Mouse (Mus musculus): Measurements from ENCODE around the gene Eif4e1b. TPM values are rescaled to one million over a fixed set of nuclear protein-coding genes. Genes with fewer than 3 reads are reported as not detected.
"Not testable (repeated sequence)": the region's sequence is repeated elsewhere in the genome, so short reads cannot be mapped to it uniquely, and the experiment has no call there.

Gene Eif4e1b
- polyA plus RNA-seq, 1 experiment from 2014 or later: not detected

GRCm38 (mm10) chr13:54760906-54761305, 22.9 kb upstream of the Eif4e1b start:
- Histone ChIP-seq H3K27me3 (peaks cover 54% of the 10 kb centered on the region), H3K27ac (no peak overlapping the region), H3K36me3 (no peaks in the 10 kb centered on the region), H3K9me3 (no peaks in the 10 kb centered on the region), H3K9ac (replicated peaks) (no peak overlapping the region), H3K4me1 (replicated peaks) (peaks cover 33% of the 10 kb centered on the region), H3K4me2 (replicated peaks) (no peak overlapping the region), H3K4me3 (replicated peaks) (no peak overlapping the region)
- ATAC-seq: no peak
- 76% methylated on average over 7 of the region's 7 CpGs for WGBS

DNA sequence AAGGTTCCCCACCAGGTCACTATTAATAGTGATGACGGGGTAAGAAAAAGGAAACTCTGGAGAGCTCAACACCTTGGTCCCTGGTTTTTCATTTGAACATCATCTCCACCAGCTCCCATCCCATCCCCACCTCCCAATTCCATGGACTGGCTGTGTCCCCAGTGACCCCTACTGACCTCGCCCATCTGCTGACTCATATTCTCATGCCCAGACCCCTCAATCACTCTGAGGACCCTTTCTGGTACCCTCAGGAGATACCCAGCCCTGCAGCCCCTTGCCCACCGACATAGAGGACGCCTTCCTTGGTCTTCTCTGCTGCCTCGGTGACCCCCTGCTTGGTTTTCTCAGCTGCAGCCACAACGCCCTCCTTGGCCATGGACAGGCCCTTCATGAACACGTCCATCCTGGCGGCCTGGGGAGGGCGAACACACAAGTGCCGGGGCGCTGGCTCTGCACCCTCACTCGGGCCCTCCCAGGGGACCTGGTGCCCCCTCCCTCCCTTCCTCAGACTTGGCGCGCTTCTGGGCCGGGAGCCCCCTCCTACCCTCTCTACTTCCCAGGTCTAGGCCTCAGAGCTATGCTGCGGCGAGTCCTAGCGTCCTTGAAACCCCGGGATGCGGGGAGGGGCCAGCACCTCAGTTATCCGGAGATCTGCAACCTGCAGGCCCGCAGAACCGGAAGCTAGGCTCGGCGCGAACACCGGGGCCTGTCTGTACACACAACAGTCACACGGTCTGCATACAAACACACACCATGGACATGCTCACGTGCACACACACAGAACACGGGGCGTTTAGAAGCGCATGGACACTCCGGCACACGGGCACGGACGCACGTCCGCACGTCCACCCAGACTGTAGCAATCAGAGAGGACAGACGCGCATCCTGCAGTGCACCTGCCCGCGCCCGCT, 18.3 kb upstream of the Eif4e1b start:
- H3K27me3 ChIP-seq: peaks cover 72% of the 10 kb centered on the region
- H3K4me1 ChIP-seq (replicated peaks): peaks cover 16% of the 10 kb centered on the region
- no peaks in the 10 kb centered on the region for H3K9me3 ChIP-seq
- peak overlapping the region; percentile 88 for H3K4me2 ChIP-seq (replicated peaks)
- H3K9ac ChIP-seq (replicated peaks): peak overlapping the region; percentile 76
- WGBS: 5% methylated on average over 44 of the region's 44 CpGs
- no peaks in the 10 kb centered on the region for H3K36me3 ChIP-seq
- ATAC-seq: peak; percentile 70
- H3K27ac ChIP-seq: no peak overlapping the region
- peak overlapping the region; percentile 54 for H3K4me3 ChIP-seq (replicated peaks)

GRCm38 (mm10) chr13:54766192-54766768, 17.5 kb upstream of the Eif4e1b start, which contains the start of gene Sncb:
TSS of gene Sncb (minus strand) at chr13:54766595.
- peak within 1 kb of the TSS; percentile 88 for H3K4me2 ChIP-seq (replicated peaks)
- H3K4me1 ChIP-seq (replicated peaks): peaks cover 16% of the 10 kb centered on the region
- H3K4me3 ChIP-seq (replicated peaks): peak within 1 kb of the TSS; percentile 54
- H3K27me3 ChIP-seq: peaks cover 64% of the 10 kb centered on the region
- peak within 1 kb of the TSS; percentile 76 for H3K9ac ChIP-seq (replicated peaks)
- under 1% methylated on average over 35 of the region's 35 CpGs for WGBS
- H3K27ac ChIP-seq: peak within 1 kb of the TSS; percentile 25; the same call in 1 of the 2 replicates
- H3K9me3 ChIP-seq: no peaks in the 10 kb centered on the region
- ATAC-seq: peak; percentile 86
- H3K36me3 ChIP-seq: no peaks in the 10 kb centered on the region

GRCm38 (mm10) chr13:54767012-54767411, 16.8 kb upstream of the Eif4e1b start:
- H3K9me3 ChIP-seq: no peaks in the 10 kb centered on the region
- peaks cover 59% of the 10 kb centered on the region for H3K27me3 ChIP-seq
- ATAC-seq: no peak
- H3K4me2 ChIP-seq (replicated peaks): no peak overlapping the region; the same call in 1 of the 2 replicates
- H3K4me1 ChIP-seq (replicated peaks): peaks cover 16% of the 10 kb centered on the region
- H3K9ac ChIP-seq (replicated peaks): no peak overlapping the region
- H3K36me3 ChIP-seq: no peaks in the 10 kb centered on the region
- no peak overlapping the region for H3K27ac ChIP-seq
- WGBS: 83% methylated on average over 4 of the region's 4 CpGs
- H3K4me3 ChIP-seq (replicated peaks): no peak overlapping the region

GRCm38 (mm10) chr13:54780592-54780991, 3.2 kb upstream of the Eif4e1b start:
- no peaks in the 10 kb centered on the region for H3K27me3 ChIP-seq
- H3K4me3 ChIP-seq (replicated peaks): no peak overlapping the region
- H3K4me1 ChIP-seq (replicated peaks): peaks cover 6% of the 10 kb centered on the region; the same call in 1 of the 2 replicates
- H3K27ac ChIP-seq: peak overlapping the region; percentile 44; the same call in 1 of the 2 replicates
- H3K9me3 ChIP-seq: no peaks in the 10 kb centered on the region
- 76% methylated on average over 3 of the region's 3 CpGs for WGBS
- no peak for ATAC-seq
- no peaks in the 10 kb centered on the region for H3K36me3 ChIP-seq
- H3K9ac ChIP-seq (replicated peaks): no peak overlapping the region
- no peak overlapping the region for H3K4me2 ChIP-seq (replicated peaks)

DNA sequence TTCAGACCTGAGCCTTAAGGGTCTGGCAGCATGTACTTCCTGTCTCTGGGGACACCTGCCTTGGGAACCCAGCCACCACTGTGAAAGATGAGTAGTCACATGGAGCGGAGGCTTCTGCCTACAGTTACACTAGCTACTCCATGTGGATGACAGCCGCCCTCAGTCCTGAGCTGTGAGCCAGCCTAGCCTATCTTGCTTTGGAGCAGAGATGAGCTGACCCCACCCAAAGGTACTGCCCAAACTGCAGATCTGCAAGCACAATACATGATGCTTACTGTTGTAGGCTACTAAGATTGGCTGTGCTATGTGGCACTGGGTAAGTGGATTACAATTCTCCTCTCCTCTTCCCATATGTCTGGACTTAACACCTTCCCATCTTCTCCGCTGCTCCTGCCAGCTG, 2.7 kb upstream of the Eif4e1b start:
- H3K9me3 ChIP-seq: no peaks in the 10 kb centered on the region
- peak overlapping the region; percentile 44; the same call in 1 of the 2 replicates for H3K27ac ChIP-seq
- no peaks in the 10 kb centered on the region for H3K27me3 ChIP-seq
- H3K4me3 ChIP-seq (replicated peaks): no peak overlapping the region
- H3K9ac ChIP-seq (replicated peaks): no peak overlapping the region
- H3K36me3 ChIP-seq: no peaks in the 10 kb centered on the region
- WGBS: 92% methylated on average over 3 of the region's 3 CpGs
- H3K4me1 ChIP-seq (replicated peaks): peaks cover 6% of the 10 kb centered on the region; the same call in 1 of the 2 replicates
- H3K4me2 ChIP-seq (replicated peaks): no peak overlapping the region
- ATAC-seq: no peak

GRCm38 (mm10) chr13:54783235-54783634, 563 bp upstream of the Eif4e1b start:
- no peak for ATAC-seq

GRCm38 (mm10) chr13:54787591-54787990, 3.8 kb downstream of the Eif4e1b start:
- 73% methylated on average over 2 of the region's 2 CpGs for WGBS
- H3K27ac ChIP-seq; H3K4me2 ChIP-seq (replicated peaks); ATAC-seq; H3K9me3 ChIP-seq; H3K36me3 ChIP-seq; H3K9ac ChIP-seq (replicated peaks); H3K4me3 ChIP-seq (replicated peaks): not testable (repeated sequence)
- H3K27me3 ChIP-seq: peaks cover 28% of the 10 kb centered on the region
- peaks cover 20% of the 10 kb centered on the region for H3K4me1 ChIP-seq (replicated peaks)

More at GRCm38 (mm10) chr13:54783235-54783634, 563 bp upstream of the Eif4e1b start:
- Histone ChIP-seq H3K9ac (replicated peaks) (no peak overlapping the region), H3K27me3 (no peaks in the 10 kb centered on the region), H3K36me3 (no peaks in the 10 kb centered on the region), H3K4me3 (replicated peaks) (no peak overlapping the region), H3K27ac (no peak overlapping the region), H3K4me1 (replicated peaks) (peaks cover 6% of the 10 kb centered on the region; the same call in 1 of the 2 replicates), H3K4me2 (replicated peaks) (no peak overlapping the region), H3K9me3 (no peaks in the 10 kb centered on the region)
- WGBS: 37% methylated on average over 2 of the region's 2 CpGs

DNA sequence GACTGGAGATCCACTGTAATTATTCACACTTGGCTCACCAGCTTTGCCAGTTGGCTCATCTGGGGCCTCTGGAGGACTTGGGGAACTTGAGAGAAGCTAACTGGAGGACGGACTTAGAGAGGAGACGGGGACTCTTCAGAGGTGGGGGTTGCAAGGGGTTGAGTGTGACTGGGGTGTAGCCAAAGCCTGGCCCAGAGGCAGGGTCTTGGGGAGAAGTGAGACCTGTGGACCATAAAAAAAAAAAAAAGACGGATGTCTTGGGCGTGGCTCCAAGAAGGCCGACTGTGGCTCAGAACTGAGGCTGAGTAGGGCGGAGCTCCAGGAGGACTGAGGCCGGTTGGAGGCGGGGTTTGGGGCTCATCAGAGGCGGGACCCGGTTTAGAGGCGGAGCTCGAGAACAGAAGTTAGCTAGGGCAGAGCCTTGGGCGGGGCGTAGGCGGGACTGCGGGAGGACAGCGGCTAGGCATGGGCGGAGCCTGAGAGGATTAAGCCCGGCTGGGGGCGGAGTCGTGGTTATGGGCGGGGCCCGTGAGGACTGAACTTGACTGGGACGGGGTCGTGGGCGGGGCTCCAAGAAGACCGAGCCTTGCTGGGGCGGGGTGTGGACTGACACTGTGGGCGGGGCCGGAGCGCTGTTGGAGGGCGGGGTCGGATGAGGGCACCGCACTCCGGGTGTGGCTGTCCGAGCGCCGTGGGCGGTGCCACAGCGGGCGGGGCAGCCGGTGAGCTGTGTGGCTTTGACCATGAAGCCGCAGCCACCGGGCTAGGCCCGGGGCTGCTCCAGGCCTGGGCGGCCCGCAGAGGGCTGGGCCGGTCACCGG, 5.2 kb downstream of the Eif4e1b start, which contains the start of gene Tspan17:
TSS of gene Tspan17 (plus strand) at position 638 of the 821 bp plus-strand sequence.
- no peaks in the 10 kb centered on the region for H3K36me3 ChIP-seq
- WGBS: 2% methylated on average over 49 of the region's 49 CpGs
- no peak within 1 kb of the TSS for H3K27ac ChIP-seq
- H3K4me2 ChIP-seq (replicated peaks): peak within 1 kb of the TSS; percentile 86
- peak within 1 kb of the TSS; percentile 60 for H3K4me3 ChIP-seq (replicated peaks)
- H3K27me3 ChIP-seq: peaks cover 32% of the 10 kb centered on the region
- peak; percentile 82 for ATAC-seq
- peaks cover 20% of the 10 kb centered on the region for H3K4me1 ChIP-seq (replicated peaks)
- peak within 1 kb of the TSS; percentile 60 for H3K9ac ChIP-seq (replicated peaks)
- no peaks in the 10 kb centered on the region for H3K9me3 ChIP-seq

DNA sequence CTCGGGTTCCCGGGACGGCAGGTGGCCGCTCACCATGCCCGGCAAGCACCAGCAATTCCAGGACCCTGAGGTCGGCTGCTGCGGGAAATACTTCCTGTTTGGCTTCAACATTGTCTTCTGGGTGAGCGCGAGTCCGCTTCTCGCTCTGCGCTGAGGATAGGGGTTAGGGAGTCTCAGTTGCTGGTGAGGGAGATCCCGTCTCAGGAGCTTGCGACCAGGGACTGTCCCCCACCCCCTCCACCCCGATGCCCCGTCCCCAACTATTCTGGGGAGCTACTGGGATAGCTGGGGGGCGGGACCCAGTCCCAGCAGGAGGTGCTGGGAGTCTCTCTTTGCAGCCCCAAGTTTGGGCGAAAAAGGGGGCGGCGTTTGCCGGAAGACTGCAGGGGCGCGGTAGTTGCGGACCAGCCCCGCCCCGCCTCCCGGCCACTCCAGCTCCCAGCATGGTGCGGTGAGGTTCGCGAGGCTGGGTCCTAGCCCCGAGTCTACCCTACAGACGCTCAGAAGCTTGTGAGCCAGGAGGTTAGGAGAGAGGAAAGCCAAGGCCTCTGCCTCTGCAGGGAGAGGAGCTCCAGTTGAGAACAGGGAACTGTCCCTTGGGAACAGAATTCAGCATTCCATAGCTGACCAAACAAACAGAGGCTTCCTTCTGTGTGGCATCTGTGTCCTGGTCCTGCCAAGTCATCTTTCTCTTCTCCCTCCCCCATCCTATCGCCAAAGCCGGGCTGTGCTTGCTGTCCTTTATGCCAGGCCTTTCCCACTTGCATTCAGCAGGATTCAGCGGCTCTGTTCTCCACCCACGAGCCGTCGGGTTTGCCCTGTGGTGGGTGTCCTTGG, 6.0 kb downstream of the Eif4e1b start:
- Histone ChIP-seq H3K27ac (no peak overlapping the region), H3K9ac (replicated peaks) (peak overlapping the region; percentile 60), H3K36me3 (no peaks in the 10 kb centered on the region), H3K27me3 (peaks cover 32% of the 10 kb centered on the region), H3K4me2 (replicated peaks) (peak overlapping the region; percentile 86), H3K4me1 (replicated peaks) (peaks cover 20% of the 10 kb centered on the region), H3K4me3 (replicated peaks) (peak overlapping the region; percentile 60), H3K9me3 (no peaks in the 10 kb centered on the region)
- peak; percentile 62 for ATAC-seq
- 1% methylated on average over 38 of the region's 38 CpGs for WGBS

Data from midbrain, embryonic 13.5 days (tissue).